Mouse (Mus musculus): ENCODE data around the gene Tpx2.

Tpx2 gene

GRCm38 (mm10) chr2:152862638-152863037 lies 14.9 kb downstream of the Tpx2 start:
- DNase-seq (ENCODE audit: low read depth, low spot score): peak; percentile 39

GRCm38 (mm10) chr2:152863346-152863745 lies 15.6 kb downstream of the Tpx2 start:
- DNase-seq (ENCODE audit: low read depth, low spot score): no peak

GRCm38 (mm10) chr2:152878239-152878638 lies 30.5 kb downstream of the Tpx2 start:
- no peak for DNase-seq (ENCODE audit: low read depth, low spot score)

GRCm38 (mm10) chr2:152880898-152881297 lies 33.1 kb downstream of the Tpx2 start:
- no peak for DNase-seq (ENCODE audit: low read depth, low spot score)

GRCm38 (mm10) chr2:152884101-152884645 lies 36.4 kb downstream of the Tpx2 start:
- DNase-seq (ENCODE audit: low read depth, low spot score): no peak

- no peak for DNase-seq (ENCODE audit: low read depth, low spot score)
Observed at GRCm38 (mm10) chr2:152887230-152887629, 39.5 kb downstream of the Tpx2 start.

GRCm38 (mm10) chr2:152888774-152889173 lies 41.0 kb downstream of the Tpx2 start:
- DNase-seq (ENCODE audit: low read depth, low spot score): no peak

- DNase-seq (ENCODE audit: low read depth, low spot score): no peak
Observed at GRCm38 (mm10) chr2:152895834-152896233, 48.1 kb downstream of the Tpx2 start.

- no peak for DNase-seq (ENCODE audit: low read depth, low spot score)
Observed at GRCm38 (mm10) chr2:152896926-152897325, 49.2 kb downstream of the Tpx2 start.

GRCm38 (mm10) chr2:152899011-152899410 lies 51.2 kb downstream of the Tpx2 start:
- DNase-seq (ENCODE audit: low read depth, low spot score): peak; percentile 89

- DNase-seq (ENCODE audit: low read depth, low spot score): no peak
Observed at GRCm38 (mm10) chr2:152901296-152901695, 53.5 kb downstream of the Tpx2 start.

- no peak for DNase-seq (ENCODE audit: low read depth, low spot score)
Observed at GRCm38 (mm10) chr2:152902658-152903057, 54.9 kb downstream of the Tpx2 start.

GRCm38 (mm10) chr2:152903586-152903985 lies 55.8 kb downstream of the Tpx2 start:
- no peak for DNase-seq (ENCODE audit: low read depth, low spot score)

- peak; percentile 95 for DNase-seq (ENCODE audit: low read depth, low spot score)
Observed at GRCm38 (mm10) chr2:152904127-152904643, 56.4 kb downstream of the Tpx2 start.

- peak; percentile 97 for DNase-seq (ENCODE audit: low read depth, low spot score)
Observed at GRCm38 (mm10) chr2:152905036-152905829, 57.5 kb downstream of the Tpx2 start.

GRCm38 (mm10) chr2:152906274-152907037 lies 58.7 kb downstream of the Tpx2 start:
- DNase-seq (ENCODE audit: low read depth, low spot score): peak; percentile 43

GRCm38 (mm10) chr2:152907114-152907943 lies 59.6 kb downstream of the Tpx2 start:
- peak; percentile 63 for DNase-seq (ENCODE audit: low read depth, low spot score)

GRCm38 (mm10) chr2:152909848-152910247 lies 62.1 kb downstream of the Tpx2 start:
- no peak for DNase-seq (ENCODE audit: low read depth, low spot score)

GRCm38 (mm10) chr2:152911031-152911430 lies 63.3 kb downstream of the Tpx2 start, which contains the start of gene Mylk2:
Gene Mylk2 (plus strand): TSS chr2:152911352.
- DNase-seq (ENCODE audit: low read depth, low spot score): peak; percentile 96

GRCm38 (mm10) chr2:152911432-152911831 lies 63.7 kb downstream of the Tpx2 start:
- no peak for DNase-seq (ENCODE audit: low read depth, low spot score)

GRCm38 (mm10) chr2:152913471-152913870 lies 65.7 kb downstream of the Tpx2 start:
- peak; percentile 90 for DNase-seq (ENCODE audit: low read depth, low spot score)
